26 mouse cellular contexts compared by ENCODE assay signal in genomic region chr1:78172334-78172733, GRCm38 (mm10). TPM values are rescaled to one million over a fixed set of nuclear protein-coding genes. Genes with fewer than 3 reads are reported as not detected.
A peak's percentile ranks its signal among the peaks of the same experiment; 100 is the strongest.
DNase-seq lines count a peak whose midpoint lies in the region; ATAC-seq and TF ChIP-seq lines count a peak whose summit lies in the region.
"Had no signal": no experiment of that assay in that cellular context is flagged by ENCODE, and none has a peak within 500 bp of the region (broad histone marks: within the 10 kb centered on the region; RNA-seq: fewer than 3 reads in every experiment).

No protein-coding gene starts in this region.

- H3K36me3 ChIP-seq in midbrain, embryonic 10.5 days = peaks cover 17% of the 10 kb centered on the region
- H3K36me3 ChIP-seq in midbrain, postnatal 0 days (ENCODE audit: insufficient read depth, low read length) = no peaks in the 10 kb centered on the region
- H3K36me3 ChIP-seq in embryonic facial prominence, embryonic 12.5 days = no peaks in the 10 kb centered on the region
- no peaks in the 10 kb centered on the region for H3K36me3 ChIP-seq in hindbrain, embryonic 12.5 days
- no peaks in the 10 kb centered on the region for H3K36me3 ChIP-seq in midbrain, embryonic 14.5 days (ENCODE audit: control insufficient read depth, insufficient read depth, low read length)
- no peaks in the 10 kb centered on the region for H3K36me3 ChIP-seq in stomach, postnatal 0 days (ENCODE audit: control insufficient read depth, insufficient read depth, low read length)
- H3K36me3 ChIP-seq: heart, embryonic 15.5 days; kidney, embryonic 15.5 days; limb, embryonic 15.5 days; liver, embryonic 15.5 days; stomach, embryonic 15.5 days had no signal

- peaks cover 97% of the 10 kb centered on the region for H3K4me1 ChIP-seq in midbrain, embryonic 10.5 days
- no peaks in the 10 kb centered on the region for H3K4me1 ChIP-seq in midbrain, postnatal 0 days (ENCODE audit: insufficient read depth, low read length)
- H3K4me1 ChIP-seq in embryonic facial prominence, embryonic 12.5 days = peaks cover 29% of the 10 kb centered on the region
- peaks cover 27% of the 10 kb centered on the region for H3K4me1 ChIP-seq in hindbrain, embryonic 12.5 days
- H3K4me1 ChIP-seq in midbrain, embryonic 14.5 days (ENCODE audit: control insufficient read depth, insufficient read depth, low read length) = peaks cover 15% of the 10 kb centered on the region
- no peaks in the 10 kb centered on the region for H3K4me1 ChIP-seq in stomach, postnatal 0 days (replicated peaks; ENCODE audit: control insufficient read depth, insufficient read depth)
- H3K4me1 ChIP-seq: heart, embryonic 15.5 days; kidney, embryonic 15.5 days; liver, embryonic 15.5 days; stomach, embryonic 15.5 days had no signal

- H3K4me2 ChIP-seq in midbrain, postnatal 0 days (ENCODE audit: low read depth, low read length, poor library complexity, severe bottlenecking) = no peak overlapping the region
- 0 out of 2 replicates have a peak overlapping the region, but pooled peaks have one; percentile 6 for H3K4me2 ChIP-seq in embryonic facial prominence, embryonic 12.5 days (replicated peaks)
- H3K4me2 ChIP-seq in hindbrain, embryonic 12.5 days (replicated peaks) = peak overlapping the region; percentile 35
- peak overlapping the region; percentile 37 for H3K4me2 ChIP-seq in midbrain, embryonic 14.5 days (ENCODE audit: low read length)
- no peak overlapping the region for H3K4me2 ChIP-seq in stomach, postnatal 0 days (replicated peaks; ENCODE audit: low read depth)
- H3K4me2 ChIP-seq: heart, embryonic 15.5 days; kidney, embryonic 15.5 days; limb, embryonic 15.5 days; liver, embryonic 15.5 days; stomach, embryonic 15.5 days had no signal

- peak; percentile 22 for DNase-seq in midbrain, embryonic 10.5 days (ENCODE audit: low spot score)
- no peak for DNase-seq in midbrain, postnatal 0 days (ENCODE audit: low spot score)
- no peak for DNase-seq in midbrain, embryonic 14.5 days
- no peak for DNase-seq in stomach, postnatal 0 days (ENCODE audit: low spot score)
- DNase-seq in cerebellum, adult 11 months = no peak
- no peak for DNase-seq in gastrocnemius, postnatal 4 days (ENCODE audit: low spot score in 2 of 2)
- DNase-seq: adrenal gland, postnatal 25 days; B cell, adult 2 months; cerebellum, adult 18-20 months; cerebellum, postnatal 25 days; gastrocnemius, postnatal 25 days; kidney, postnatal 4 days; thymus, postnatal 25 days had no signal

- H3K9ac ChIP-seq in midbrain, postnatal 0 days (replicated peaks; ENCODE audit: low read length, poor library complexity, severe bottlenecking) = no peak overlapping the region
- no peak overlapping the region for H3K9ac ChIP-seq in embryonic facial prominence, embryonic 12.5 days
- H3K9ac ChIP-seq in hindbrain, embryonic 12.5 days = peak overlapping the region; percentile 13; the same call in 1 of the 2 replicates
- no peak overlapping the region for H3K9ac ChIP-seq in midbrain, embryonic 14.5 days (replicated peaks; ENCODE audit: low read length)
- no peak overlapping the region for H3K9ac ChIP-seq in stomach, postnatal 0 days (ENCODE audit: low read length)
- H3K9ac ChIP-seq: heart, embryonic 15.5 days; kidney, embryonic 15.5 days; limb, embryonic 15.5 days; liver, embryonic 15.5 days; stomach, embryonic 15.5 days had no signal

- no peak for ATAC-seq in midbrain, postnatal 0 days (ENCODE audit: low FRiP score)
- ATAC-seq in embryonic facial prominence, embryonic 12.5 days (ENCODE audit: insufficient number of reproducible peaks, insufficient read depth, low FRiP score, low TSS enrichment) = no peak
- ATAC-seq in hindbrain, embryonic 12.5 days (ENCODE audit: low FRiP score) = no peak
- no peak for ATAC-seq in midbrain, embryonic 14.5 days (ENCODE audit: low FRiP score, low TSS enrichment)
- no peak for ATAC-seq in stomach, postnatal 0 days (ENCODE audit: low FRiP score, low TSS enrichment)
- ATAC-seq: intestine, postnatal 0 days; lung, postnatal 0 days had no signal

- TF ChIP-seq CTCF in midbrain, postnatal 0 days (IDR thresholded peaks at IDR 0.05) = no peak
- TF ChIP-seq CTCF in stomach, postnatal 0 days (IDR thresholded peaks at IDR 0.05; ENCODE audit: low read depth) = no peak

- no peak for TF ChIP-seq EP300 in stomach, postnatal 0 days (optimal IDR thresholded peaks at IDR 0.05)

- H3K27me3 ChIP-seq in midbrain, embryonic 10.5 days (ENCODE audit: low read depth, poor library complexity, severe bottlenecking) = peaks cover 98% of the 10 kb centered on the region
- peaks cover 40% of the 10 kb centered on the region for H3K27me3 ChIP-seq in midbrain, postnatal 0 days (ENCODE audit: insufficient read depth, low read length)
- H3K27me3 ChIP-seq in embryonic facial prominence, embryonic 12.5 days = peaks cover 46% of the 10 kb centered on the region
- H3K27me3 ChIP-seq in hindbrain, embryonic 12.5 days = peaks cover 71% of the 10 kb centered on the region
- peaks cover 46% of the 10 kb centered on the region for H3K27me3 ChIP-seq in midbrain, embryonic 14.5 days (ENCODE audit: control insufficient read depth, insufficient read depth, low read length)
- peaks cover 9% of the 10 kb centered on the region; the same call in 1 of the 2 replicates for H3K27me3 ChIP-seq in stomach, postnatal 0 days (ENCODE audit: control insufficient read depth, insufficient read depth, low read length)

- H3K4me3 ChIP-seq in midbrain, embryonic 10.5 days = peak overlapping the region; percentile 30; the same call in 1 of the 2 replicates
- H3K4me3 ChIP-seq in midbrain, postnatal 0 days (ENCODE audit: low read depth, low read length) = no peak overlapping the region
- H3K4me3 ChIP-seq in embryonic facial prominence, embryonic 12.5 days = no peak overlapping the region
- H3K4me3 ChIP-seq in hindbrain, embryonic 12.5 days = no peak overlapping the region
- H3K4me3 ChIP-seq in midbrain, embryonic 14.5 days (replicated peaks; ENCODE audit: low read depth, low read length) = no peak overlapping the region
- H3K4me3 ChIP-seq in stomach, postnatal 0 days (ENCODE audit: low read depth, low read length) = no peak overlapping the region
- H3K4me3 ChIP-seq: heart, embryonic 15.5 days; kidney, embryonic 15.5 days; limb, embryonic 15.5 days; liver, embryonic 15.5 days; stomach, embryonic 15.5 days had no signal

- 15% methylated on average over 6 of the region's 6 CpGs for WGBS in midbrain, embryonic 10.5 days
- WGBS in midbrain, postnatal 0 days = 24% methylated on average over 6 of the region's 6 CpGs
- 25% methylated on average over 6 of the region's 6 CpGs for WGBS in embryonic facial prominence, embryonic 12.5 days
- WGBS in hindbrain, embryonic 12.5 days = 23% methylated on average over 6 of the region's 6 CpGs
- 8% methylated on average over 6 of the region's 6 CpGs for WGBS in midbrain, embryonic 14.5 days
- 49% methylated on average over 6 of the region's 6 CpGs for WGBS in stomach, postnatal 0 days

- peak overlapping the region; percentile 77 for H3K27ac ChIP-seq in midbrain, embryonic 10.5 days (replicated peaks)
- H3K27ac ChIP-seq in midbrain, postnatal 0 days (ENCODE audit: low read depth, low read length) = no peak overlapping the region
- H3K27ac ChIP-seq in embryonic facial prominence, embryonic 12.5 days = no peak overlapping the region
- peak overlapping the region; percentile 73 for H3K27ac ChIP-seq in hindbrain, embryonic 12.5 days
- H3K27ac ChIP-seq in midbrain, embryonic 14.5 days (replicated peaks; ENCODE audit: low read depth, low read length) = peak overlapping the region; percentile 46; the same call in 1 of the 2 replicates
- H3K27ac ChIP-seq in stomach, postnatal 0 days (replicated peaks) = no peak overlapping the region
- H3K27ac ChIP-seq: heart, embryonic 15.5 days; kidney, embryonic 15.5 days; limb, embryonic 15.5 days; liver, embryonic 15.5 days; stomach, embryonic 15.5 days had no signal

- no peaks in the 10 kb centered on the region for H3K9me3 ChIP-seq in midbrain, embryonic 10.5 days (replicated peaks)
- no peaks in the 10 kb centered on the region for H3K9me3 ChIP-seq in midbrain, postnatal 0 days (ENCODE audit: low read length)
- no peaks in the 10 kb centered on the region for H3K9me3 ChIP-seq in embryonic facial prominence, embryonic 12.5 days
- no peaks in the 10 kb centered on the region for H3K9me3 ChIP-seq in hindbrain, embryonic 12.5 days (replicated peaks)
- H3K9me3 ChIP-seq in midbrain, embryonic 14.5 days (ENCODE audit: control insufficient read depth, low read length) = no peaks in the 10 kb centered on the region
- H3K9me3 ChIP-seq in stomach, postnatal 0 days (ENCODE audit: control insufficient read depth, low read length) = no peaks in the 10 kb centered on the region
- H3K9me3 ChIP-seq: heart, embryonic 15.5 days; kidney, embryonic 15.5 days; limb, embryonic 15.5 days; liver, embryonic 15.5 days; stomach, embryonic 15.5 days had no signal

RNA-seq across cellular contexts. Expression of gene Pax3, which starts 24.6 kb away (rescaled TPM):
- polyA plus RNA-seq in midbrain, embryonic 10.5 days (2016; fragmentation: Nextera tagmentation; extraction: Ambion mirVana) = 33.6 and 34.3 TPM in 2 replicates
- total RNA-seq in midbrain, postnatal 0 days (2014; rRNA removed) = 5.3 and 5.8 TPM in 2 replicates
- polyA plus RNA-seq in midbrain, postnatal 0 days (2015; fragmentation: Nextera tagmentation; extraction: Ambion mirVana) = 4.4 and 4.5 TPM in 2 replicates
- polyA plus RNA-seq in embryonic facial prominence, embryonic 12.5 days (2016; fragmentation: Nextera tagmentation; extraction: Ambion mirVana) = 28.4 and 37.5 TPM in 2 replicates
- polyA plus RNA-seq in hindbrain, embryonic 12.5 days (2016; fragmentation: Nextera tagmentation; extraction: Ambion mirVana) = 32.7 and 37.5 TPM in 2 replicates
- polyA plus RNA-seq in midbrain, embryonic 14.5 days (2014; fragmentation: Nextera tagmentation; extraction: Ambion mirVana) = 16.0 and 23.6 TPM in 2 replicates
- polyA plus RNA-seq in stomach, postnatal 0 days (2015; fragmentation: Nextera tagmentation; extraction: Ambion mirVana) = not detected in 2 replicates
- under 1 TPM in 1 of 2 experiments, not detected in 1; 0.13 TPM for total RNA-seq in gastrocnemius, postnatal 4 days (2021)
- total RNA-seq: adrenal gland, postnatal 25 days; heart, adult 8-10 months; hematopoietic stem cell, adult 5-6 weeks; layer of hippocampus, postnatal 25 days; megakaryocyte progenitor cell, adult 5-6 weeks had no signal
- polyA plus RNA-seq: intestine, postnatal 0 days; kidney, embryonic 15.5 days; lung, postnatal 0 days had no signal

Comparison
In these comparisons a context has a peak if more than half of its experiments do, and no peak if none do; other contexts are left out.
1. H3K27ac ChIP-seq: peak in midbrain, embryonic 10.5 days (single experiment), hindbrain, embryonic 12.5 days (single experiment) and midbrain, embryonic 14.5 days (single experiment); none in midbrain, postnatal 0 days (single experiment), embryonic facial prominence, embryonic 12.5 days (single experiment) and stomach, postnatal 0 days (single experiment).
2. H3K4me2 ChIP-seq: peak in embryonic facial prominence, embryonic 12.5 days (single experiment), hindbrain, embryonic 12.5 days (single experiment) and midbrain, embryonic 14.5 days (single experiment); none in midbrain, postnatal 0 days (single experiment) and stomach, postnatal 0 days (single experiment).